Mouse (Mus musculus): ENCODE measurements around the gene Serpina3n. TPM values are rescaled to one million over a fixed set of nuclear protein-coding genes. Genes with fewer than 3 reads are reported as not detected.
"Not testable (repeated sequence)": the region's sequence is repeated elsewhere in the genome, so short reads cannot be mapped to it uniquely, and the experiment has no call there.

Gene Serpina3n
- 0.05 TPM for polyA plus RNA-seq (2012; fragmentation: generic; extraction: Trizol)

GRCm38 (mm10) chr12:104406454-104406885 lies at the start of gene Serpina3n:
Serpina3n (plus strand) TSS chr12:104406729.
- Histone ChIP-seq H3K4me3 (no peak within 1 kb of the TSS), H3ac (ENCODE audit: control insufficient read depth, insufficient read length) (no peak within 1 kb of the TSS), H3K36me3 (ENCODE audit: control insufficient read depth, insufficient read depth) (no peaks in the 10 kb centered on the region), H3K79me2 (ENCODE audit: control insufficient read depth, insufficient read depth) (no peaks in the 10 kb centered on the region), H3K4me2 (ENCODE audit: low read depth) (no peak within 1 kb of the TSS), H3K27me3 (ENCODE audit: control insufficient read depth, insufficient read depth, insufficient read length) (no peaks in the 10 kb centered on the region)
- TF ChIP-seq MYOD1 (IDR thresholded peaks at IDR 0.05; ENCODE audit: control insufficient read depth in 1 of 3, insufficient read length in 2 of 3, low read depth in 2 of 3) (no peak), MYOG (IDR thresholded peaks at IDR 0.05; ENCODE audit: control insufficient read depth in 1 of 3, insufficient read depth in 1 of 3, insufficient read length in 2 of 3, low read depth in 2 of 3) (no peak), POLR2AphosphoS2 (IDR thresholded peaks at IDR 0.05; ENCODE audit: insufficient read length, low read depth) (no peak), CEBPB (IDR thresholded peaks at IDR 0.05; ENCODE audit: insufficient read depth, poor library complexity, severe bottlenecking) (no peak)

DNA sequence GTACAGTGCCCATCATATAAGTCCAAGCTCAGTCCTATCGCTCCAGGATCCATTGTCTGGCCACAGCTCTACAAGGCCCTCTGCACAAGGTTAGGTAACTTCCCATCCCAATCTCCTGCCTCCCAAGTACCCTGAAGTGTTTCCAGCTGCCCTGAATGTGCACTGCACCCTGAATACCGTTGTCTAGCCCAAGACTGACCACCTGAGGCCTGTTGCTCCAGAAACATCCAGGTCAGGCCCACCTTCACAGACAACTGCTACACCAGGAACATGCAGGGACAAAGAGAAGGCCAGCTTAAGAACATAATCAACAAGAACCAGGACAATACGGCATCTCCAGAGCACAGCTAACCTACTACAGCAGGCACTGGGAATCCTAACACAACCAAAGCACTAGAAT lies 36.5 kb upstream of the Serpina3n start:
- no peak overlapping the region for H3K4me2 ChIP-seq (ENCODE audit: low read depth)
- TF ChIP-seq MYOD1 (IDR thresholded peaks at IDR 0.05; ENCODE audit: control insufficient read depth in 1 of 3, insufficient read length in 2 of 3, low read depth in 2 of 3) (no peak), SRF (IDR thresholded peaks at IDR 0.05; ENCODE audit: control insufficient read depth, insufficient read length, low read depth) (no peak), POLR2AphosphoS2 (IDR thresholded peaks at IDR 0.05; ENCODE audit: insufficient read length, low read depth) (no peak), TCF3 (IDR thresholded peaks at IDR 0.05; ENCODE audit: insufficient read length, low read depth) (no peak), MYOG (IDR thresholded peaks at IDR 0.05; ENCODE audit: control insufficient read depth in 1 of 3, insufficient read depth in 1 of 3, insufficient read length in 2 of 3, low read depth in 2 of 3) (no peak), TCF12 (IDR thresholded peaks at IDR 0.05; ENCODE audit: insufficient read depth, poor library complexity, severe bottlenecking) (no peak), REST (IDR thresholded peaks at IDR 0.05; ENCODE audit: insufficient read depth, insufficient read length) (no peak), MAX (IDR thresholded peaks at IDR 0.05; ENCODE audit: low read depth) (no peak), E2F4 (IDR thresholded peaks at IDR 0.05; ENCODE audit: insufficient read depth) (no peak), USF1 (IDR thresholded peaks at IDR 0.05; ENCODE audit: low read depth) (no peak), CEBPB (IDR thresholded peaks at IDR 0.05; ENCODE audit: insufficient read depth, poor library complexity, severe bottlenecking) (no peak), POLR2A (IDR thresholded peaks at IDR 0.05; ENCODE audit: insufficient read length, low read depth) (no peak)
- no peaks in the 10 kb centered on the region for H3K27me3 ChIP-seq (ENCODE audit: control insufficient read depth, insufficient read depth, insufficient read length)
- H3K79me2 ChIP-seq (ENCODE audit: control insufficient read depth, insufficient read depth) = no peaks in the 10 kb centered on the region
- no peaks in the 10 kb centered on the region for H3K36me3 ChIP-seq (ENCODE audit: control insufficient read depth, insufficient read depth)
- no peak overlapping the region for H3K4me3 ChIP-seq
- H3ac ChIP-seq (ENCODE audit: control insufficient read depth, insufficient read length) = no peak overlapping the region

DNA sequence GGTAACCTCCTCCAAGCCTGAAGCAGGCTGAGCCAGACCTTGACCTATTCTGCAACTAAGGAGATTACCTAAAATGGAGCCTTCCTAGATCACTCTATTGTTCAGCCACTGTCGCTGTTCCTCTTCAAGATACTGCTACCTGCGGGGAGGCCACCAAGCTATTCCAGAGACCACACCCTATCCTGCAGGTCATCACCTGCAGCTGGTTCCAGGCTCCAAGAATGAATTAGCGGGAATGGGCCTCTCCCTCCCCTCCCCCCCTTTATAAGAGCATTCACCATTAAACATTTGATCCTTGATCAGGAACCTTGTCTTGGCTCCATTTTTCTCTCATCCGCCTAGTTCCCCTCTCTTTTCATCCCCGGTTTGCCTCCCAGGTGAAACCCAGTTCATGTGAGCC lies 29.4 kb upstream of the Serpina3n start:
- not testable (repeated sequence) for H3K27me3 ChIP-seq (ENCODE audit: control insufficient read depth, insufficient read depth, insufficient read length); H3K4me2 ChIP-seq (ENCODE audit: low read depth); H3K4me3 ChIP-seq; H3K36me3 ChIP-seq (ENCODE audit: control insufficient read depth, insufficient read depth); H3ac ChIP-seq (ENCODE audit: control insufficient read depth, insufficient read length); H3K79me2 ChIP-seq (ENCODE audit: control insufficient read depth, insufficient read depth)

GRCm38 (mm10) chr12:104378351-104378750 lies 28.2 kb upstream of the Serpina3n start:
- H3K4me2 ChIP-seq (ENCODE audit: low read depth); H3K27me3 ChIP-seq (ENCODE audit: control insufficient read depth, insufficient read depth, insufficient read length); H3K36me3 ChIP-seq (ENCODE audit: control insufficient read depth, insufficient read depth); H3ac ChIP-seq (ENCODE audit: control insufficient read depth, insufficient read length); H3K4me3 ChIP-seq; H3K79me2 ChIP-seq (ENCODE audit: control insufficient read depth, insufficient read depth): not testable (repeated sequence)

GRCm38 (mm10) chr12:104378815-104379214 lies 27.7 kb upstream of the Serpina3n start:
- H3K27me3 ChIP-seq (ENCODE audit: control insufficient read depth, insufficient read depth, insufficient read length); H3K4me2 ChIP-seq (ENCODE audit: low read depth); H3K4me3 ChIP-seq; H3ac ChIP-seq (ENCODE audit: control insufficient read depth, insufficient read length); H3K79me2 ChIP-seq (ENCODE audit: control insufficient read depth, insufficient read depth); H3K36me3 ChIP-seq (ENCODE audit: control insufficient read depth, insufficient read depth): not testable (repeated sequence)

GRCm38 (mm10) chr12:104379856-104380255 lies 26.7 kb upstream of the Serpina3n start:
- H3K4me2 ChIP-seq (ENCODE audit: low read depth) = no peak overlapping the region
- no peak overlapping the region for H3K4me3 ChIP-seq
- no peaks in the 10 kb centered on the region for H3K27me3 ChIP-seq (ENCODE audit: control insufficient read depth, insufficient read depth, insufficient read length)
- no peaks in the 10 kb centered on the region for H3K79me2 ChIP-seq (ENCODE audit: control insufficient read depth, insufficient read depth)
- TF ChIP-seq MAX (IDR thresholded peaks at IDR 0.05; ENCODE audit: low read depth) (no peak), REST (IDR thresholded peaks at IDR 0.05; ENCODE audit: insufficient read depth, insufficient read length) (no peak), MYOD1 (IDR thresholded peaks at IDR 0.05; ENCODE audit: control insufficient read depth in 1 of 3, insufficient read length in 2 of 3, low read depth in 2 of 3) (no peak), E2F4 (IDR thresholded peaks at IDR 0.05; ENCODE audit: insufficient read depth) (no peak), MYOG (IDR thresholded peaks at IDR 0.05; ENCODE audit: control insufficient read depth in 1 of 3, insufficient read depth in 1 of 3, insufficient read length in 2 of 3, low read depth in 2 of 3) (no peak), SRF (IDR thresholded peaks at IDR 0.05; ENCODE audit: control insufficient read depth, insufficient read length, low read depth) (no peak), CEBPB (IDR thresholded peaks at IDR 0.05; ENCODE audit: insufficient read depth, poor library complexity, severe bottlenecking) (no peak), POLR2AphosphoS2 (IDR thresholded peaks at IDR 0.05; ENCODE audit: insufficient read length, low read depth) (no peak), USF1 (IDR thresholded peaks at IDR 0.05; ENCODE audit: low read depth) (no peak), TCF12 (IDR thresholded peaks at IDR 0.05; ENCODE audit: insufficient read depth, poor library complexity, severe bottlenecking) (no peak), TCF3 (IDR thresholded peaks at IDR 0.05; ENCODE audit: insufficient read length, low read depth) (no peak), POLR2A (IDR thresholded peaks at IDR 0.05; ENCODE audit: insufficient read length, low read depth) (no peak)
- no peaks in the 10 kb centered on the region for H3K36me3 ChIP-seq (ENCODE audit: control insufficient read depth, insufficient read depth)
- no peak overlapping the region for H3ac ChIP-seq (ENCODE audit: control insufficient read depth, insufficient read length)

- H3K27me3 ChIP-seq (ENCODE audit: control insufficient read depth, insufficient read depth, insufficient read length); H3K36me3 ChIP-seq (ENCODE audit: control insufficient read depth, insufficient read depth); H3K4me2 ChIP-seq (ENCODE audit: low read depth); H3K79me2 ChIP-seq (ENCODE audit: control insufficient read depth, insufficient read depth); H3ac ChIP-seq (ENCODE audit: control insufficient read depth, insufficient read length); H3K4me3 ChIP-seq: not testable (repeated sequence)
Measured at GRCm38 (mm10) chr12:104381071-104381604, 25.4 kb upstream of the Serpina3n start.

DNA sequence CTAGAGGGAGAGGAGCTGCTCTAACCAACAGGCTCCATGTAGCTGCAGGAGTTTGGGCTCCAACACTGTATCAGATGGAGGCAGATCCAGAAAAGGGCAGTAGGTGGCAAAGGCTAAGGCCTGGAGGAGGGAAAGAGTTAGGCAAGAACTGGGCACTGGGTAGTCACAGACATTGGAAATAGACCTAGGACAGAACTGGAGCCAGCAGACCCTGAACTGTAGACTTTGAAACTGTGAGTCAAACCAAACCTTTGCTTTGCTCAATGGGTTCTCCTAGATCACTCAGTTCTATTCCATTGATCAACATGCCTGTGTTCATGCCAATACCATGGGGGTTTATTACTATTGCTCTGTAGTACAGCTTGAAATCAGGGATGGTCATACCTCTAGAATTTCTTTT lies 20.5 kb upstream of the Serpina3n start:
- H3ac ChIP-seq (ENCODE audit: control insufficient read depth, insufficient read length); H3K4me2 ChIP-seq (ENCODE audit: low read depth); H3K36me3 ChIP-seq (ENCODE audit: control insufficient read depth, insufficient read depth); H3K27me3 ChIP-seq (ENCODE audit: control insufficient read depth, insufficient read depth, insufficient read length); H3K79me2 ChIP-seq (ENCODE audit: control insufficient read depth, insufficient read depth); H3K4me3 ChIP-seq: not testable (repeated sequence)

DNA sequence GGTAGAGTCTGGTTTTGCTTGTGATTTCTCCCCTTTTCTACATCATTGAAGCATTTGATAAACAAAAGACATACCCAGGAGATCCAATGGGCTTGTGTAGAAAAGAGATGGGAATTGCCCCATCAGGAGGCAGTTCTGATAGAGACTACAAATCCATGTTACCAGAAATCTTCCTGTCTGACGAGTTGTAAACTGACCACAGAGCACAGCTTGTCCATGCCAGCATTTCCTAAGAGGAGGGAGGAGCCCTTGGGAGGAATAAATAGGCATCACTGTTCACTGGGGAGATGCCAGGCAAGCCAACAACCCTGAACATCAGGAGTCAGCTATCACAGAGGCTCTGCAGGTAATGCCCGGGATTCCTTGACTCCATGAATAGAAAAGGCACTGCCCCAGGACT lies 19.7 kb upstream of the Serpina3n start:
- not testable (repeated sequence) for H3K4me2 ChIP-seq (ENCODE audit: low read depth); H3K27me3 ChIP-seq (ENCODE audit: control insufficient read depth, insufficient read depth, insufficient read length); H3K79me2 ChIP-seq (ENCODE audit: control insufficient read depth, insufficient read depth); H3ac ChIP-seq (ENCODE audit: control insufficient read depth, insufficient read length); H3K4me3 ChIP-seq; H3K36me3 ChIP-seq (ENCODE audit: control insufficient read depth, insufficient read depth)

Data from myocyte (in vitro differentiated cells).